Mouse (Mus musculus): ENCODE data around the gene Olfr69. TPM values are rescaled to one million over a fixed set of nuclear protein-coding genes. Genes with fewer than 3 reads are reported as not detected.
"Not testable (repeated sequence)": the region's sequence is repeated elsewhere in the genome, so short reads cannot be mapped to it uniquely, and the experiment has no call there.

Olfr69 gene
- polyA plus RNA-seq, 1 experiment from 2014 or later = not detected

- TF ChIP-seq CTCF (IDR thresholded peaks at IDR 0.05; ENCODE audit: low read depth) = no peak
- WGBS = 71% methylated on average over 3 of the region's 3 CpGs
- H3K27ac ChIP-seq (ENCODE audit: low read depth, low read length) = no peak within 1 kb of the TSS
Observed at GRCm38 (mm10) chr7:103791721-103792120, 20.3 kb upstream of the Olfr69 start, which contains the start of gene Olfr67. Gene Olfr67, minus strand, starts transcription at chr7:103791821.

GRCm38 (mm10) chr7:103779598-103779997 is 8.2 kb upstream of the Olfr69 start, which contains the start of gene Olfr68:
Gene Olfr68, minus strand, starts transcription at chr7:103779698.
- Histone ChIP-seq H3K27ac (ENCODE audit: low read depth, low read length) (no peak within 1 kb of the TSS), H3K4me2 (replicated peaks; ENCODE audit: low read depth) (no peak within 1 kb of the TSS), H3K9ac (ENCODE audit: low read depth, low read length) (no peak within 1 kb of the TSS), H3K4me3 (ENCODE audit: low read depth, low read length) (no peak within 1 kb of the TSS), H3K9me3 (ENCODE audit: control insufficient read depth) (no peaks in the 10 kb centered on the region), H3K36me3 (ENCODE audit: control insufficient read depth, insufficient read depth) (no peaks in the 10 kb centered on the region), H3K27me3 (replicated peaks; ENCODE audit: control insufficient read depth, insufficient read depth, low read length) (no peaks in the 10 kb centered on the region), H3K4me1 (replicated peaks; ENCODE audit: control insufficient read depth, insufficient read depth, low read length) (no peaks in the 10 kb centered on the region)
- ATAC-seq = no peak
- TF ChIP-seq CTCF (IDR thresholded peaks at IDR 0.05; ENCODE audit: low read depth) = no peak
- 73% methylated on average over 3 of the region's 3 CpGs for WGBS

More at GRCm38 (mm10) chr7:103791721-103792120, 20.3 kb upstream of the Olfr69 start, which contains the start of gene Olfr67:
- H3K9me3 ChIP-seq (ENCODE audit: control insufficient read depth) = no peaks in the 10 kb centered on the region
- H3K4me1 ChIP-seq (replicated peaks; ENCODE audit: control insufficient read depth, insufficient read depth, low read length) = no peaks in the 10 kb centered on the region
- H3K27me3 ChIP-seq (replicated peaks; ENCODE audit: control insufficient read depth, insufficient read depth, low read length) = no peaks in the 10 kb centered on the region
- ATAC-seq = no peak
- H3K36me3 ChIP-seq (ENCODE audit: control insufficient read depth, insufficient read depth) = no peaks in the 10 kb centered on the region
- no peak within 1 kb of the TSS for H3K9ac ChIP-seq (ENCODE audit: low read depth, low read length)
- H3K4me2 ChIP-seq (replicated peaks; ENCODE audit: low read depth) = no peak within 1 kb of the TSS
- no peak within 1 kb of the TSS for H3K4me3 ChIP-seq (ENCODE audit: low read depth, low read length)

DNA sequence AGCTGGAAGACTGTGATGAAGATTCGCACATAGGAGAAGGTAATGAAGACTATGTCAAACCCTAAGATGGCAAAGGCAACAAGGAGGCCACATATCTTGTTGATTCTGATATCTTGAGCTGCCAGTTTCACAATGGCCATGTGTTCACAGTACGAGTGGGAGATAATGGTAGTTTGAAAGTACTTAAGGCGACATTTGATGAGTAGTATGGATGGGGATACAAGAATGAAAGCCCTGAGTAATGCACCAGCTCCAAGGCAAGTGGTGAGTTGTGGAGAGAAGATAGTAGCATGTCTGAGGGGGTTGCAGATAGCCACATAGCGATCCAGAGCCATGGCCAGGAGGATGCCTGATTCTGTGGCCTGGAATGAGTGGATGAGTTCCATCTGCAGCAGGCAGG is 6.3 kb upstream of the Olfr69 start:
- H3K4me1 ChIP-seq (replicated peaks; ENCODE audit: control insufficient read depth, insufficient read depth, low read length); H3K9me3 ChIP-seq (ENCODE audit: control insufficient read depth); H3K27me3 ChIP-seq (replicated peaks; ENCODE audit: control insufficient read depth, insufficient read depth, low read length); H3K9ac ChIP-seq (ENCODE audit: low read depth, low read length); H3K4me2 ChIP-seq (replicated peaks; ENCODE audit: low read depth); H3K36me3 ChIP-seq (ENCODE audit: control insufficient read depth, insufficient read depth); ATAC-seq; H3K4me3 ChIP-seq (ENCODE audit: low read depth, low read length); H3K27ac ChIP-seq (ENCODE audit: low read depth, low read length): not testable (repeated sequence)
- 83% methylated on average over 3 of the region's 4 CpGs for WGBS

GRCm38 (mm10) chr7:103767687-103768086 is 3.7 kb downstream of the Olfr69 start:
- not testable (repeated sequence) for H3K27me3 ChIP-seq (replicated peaks; ENCODE audit: control insufficient read depth, insufficient read depth, low read length); H3K9me3 ChIP-seq (ENCODE audit: control insufficient read depth); H3K36me3 ChIP-seq (ENCODE audit: control insufficient read depth, insufficient read depth); H3K4me2 ChIP-seq (replicated peaks; ENCODE audit: low read depth); H3K27ac ChIP-seq (ENCODE audit: low read depth, low read length); H3K9ac ChIP-seq (ENCODE audit: low read depth, low read length); H3K4me1 ChIP-seq (replicated peaks; ENCODE audit: control insufficient read depth, insufficient read depth, low read length); ATAC-seq; H3K4me3 ChIP-seq (ENCODE audit: low read depth, low read length)
- 83% methylated on average over 5 of the region's 6 CpGs for WGBS

GRCm38 (mm10) chr7:103762212-103762611 is 9.2 kb downstream of the Olfr69 start:
- ATAC-seq; H3K4me3 ChIP-seq (ENCODE audit: low read depth, low read length); H3K4me2 ChIP-seq (replicated peaks; ENCODE audit: low read depth); H3K27ac ChIP-seq (ENCODE audit: low read depth, low read length); H3K9me3 ChIP-seq (ENCODE audit: control insufficient read depth); H3K9ac ChIP-seq (ENCODE audit: low read depth, low read length); H3K4me1 ChIP-seq (replicated peaks; ENCODE audit: control insufficient read depth, insufficient read depth, low read length); H3K27me3 ChIP-seq (replicated peaks; ENCODE audit: control insufficient read depth, insufficient read depth, low read length); H3K36me3 ChIP-seq (ENCODE audit: control insufficient read depth, insufficient read depth): not testable (repeated sequence)
- 81% methylated on average over 6 of the region's 6 CpGs for WGBS

DNA sequence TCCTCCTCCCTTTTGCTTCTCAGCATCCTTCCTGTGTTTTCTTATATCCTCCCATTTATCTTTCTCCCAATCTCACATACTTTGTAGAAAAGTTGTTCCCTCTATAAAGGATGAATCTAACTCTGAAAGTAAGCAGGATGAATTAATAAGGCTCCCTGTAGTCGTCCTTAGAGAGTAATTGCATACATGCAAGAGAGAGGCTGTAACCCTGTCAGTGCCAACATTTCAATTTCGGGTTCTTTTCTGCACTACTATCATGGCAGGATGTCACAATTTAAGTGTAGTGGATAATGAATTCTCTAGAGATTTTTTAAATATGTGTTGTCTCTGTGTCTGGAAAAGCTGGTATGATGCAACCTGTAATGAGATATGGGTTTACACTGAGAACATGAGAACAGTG is 14.2 kb downstream of the Olfr69 start, which contains the start of gene Olfr630:
Gene Olfr630 (minus strand): TSS at position 101 of the 400 bp plus-strand sequence.
- ATAC-seq = no peak
- 41% methylated on average over 2 of the region's 2 CpGs for WGBS
- H3K4me3 ChIP-seq (ENCODE audit: low read depth, low read length) = no peak within 1 kb of the TSS

GRCm38 (mm10) chr7:103744843-103745242 is 26.6 kb downstream of the Olfr69 start, which contains the start of gene Olfr629:
Gene Olfr629, minus strand, starts transcription at chr7:103744943.
- no peaks in the 10 kb centered on the region for H3K36me3 ChIP-seq (ENCODE audit: control insufficient read depth, insufficient read depth)
- H3K4me2 ChIP-seq (replicated peaks; ENCODE audit: low read depth) = no peak within 1 kb of the TSS
- H3K4me3 ChIP-seq (ENCODE audit: low read depth, low read length) = no peak within 1 kb of the TSS
- WGBS = 83% methylated on average over 2 of the region's 2 CpGs
- H3K27ac ChIP-seq (ENCODE audit: low read depth, low read length) = no peak within 1 kb of the TSS
- H3K27me3 ChIP-seq (replicated peaks; ENCODE audit: control insufficient read depth, insufficient read depth, low read length) = no peaks in the 10 kb centered on the region
- no peaks in the 10 kb centered on the region for H3K4me1 ChIP-seq (replicated peaks; ENCODE audit: control insufficient read depth, insufficient read depth, low read length)
- no peak for TF ChIP-seq CTCF (IDR thresholded peaks at IDR 0.05; ENCODE audit: low read depth)
- H3K9ac ChIP-seq (ENCODE audit: low read depth, low read length) = no peak within 1 kb of the TSS
- no peak for ATAC-seq
- H3K9me3 ChIP-seq (ENCODE audit: control insufficient read depth) = no peaks in the 10 kb centered on the region

More for the DNA sequence above, 14.2 kb downstream of the Olfr69 start, which contains the start of gene Olfr630:
- no peak for TF ChIP-seq CTCF (IDR thresholded peaks at IDR 0.05; ENCODE audit: low read depth)
- H3K36me3 ChIP-seq (ENCODE audit: control insufficient read depth, insufficient read depth) = no peaks in the 10 kb centered on the region
- H3K27ac ChIP-seq (ENCODE audit: low read depth, low read length) = no peak within 1 kb of the TSS
- H3K9ac ChIP-seq (ENCODE audit: low read depth, low read length) = no peak within 1 kb of the TSS
- no peaks in the 10 kb centered on the region for H3K4me1 ChIP-seq (replicated peaks; ENCODE audit: control insufficient read depth, insufficient read depth, low read length)
- H3K27me3 ChIP-seq (replicated peaks; ENCODE audit: control insufficient read depth, insufficient read depth, low read length) = no peaks in the 10 kb centered on the region
- no peak within 1 kb of the TSS for H3K4me2 ChIP-seq (replicated peaks; ENCODE audit: low read depth)
- no peaks in the 10 kb centered on the region for H3K9me3 ChIP-seq (ENCODE audit: control insufficient read depth)

All from intestine, postnatal 0 days (tissue).